ENCODE assay signal across 19 mouse cellular contexts in genomic region chr16:72993594-72993993, GRCm38 (mm10).
DNase-seq lines count a peak whose midpoint lies in the region; ATAC-seq lines count a peak whose summit lies in the region.
"Had no signal": no experiment of that assay in that cellular context is flagged by ENCODE, and none has a peak within 500 bp of the region (broad histone marks: within the 10 kb centered on the region; RNA-seq: fewer than 3 reads in every experiment).

No protein-coding gene starts in this region.

- H3K27ac ChIP-seq in limb, embryonic 11.5 days (replicated peaks; ENCODE audit: low read depth, low read length), result no peak overlapping the region
- no peak overlapping the region for H3K27ac ChIP-seq in limb, embryonic 10.5 days
- no peak overlapping the region for H3K27ac ChIP-seq in intestine, embryonic 16.5 days (ENCODE audit: low read length)
- H3K27ac ChIP-seq in stomach, embryonic 14.5 days (ENCODE audit: low read length), result no peak overlapping the region
- H3K27ac ChIP-seq in midbrain, embryonic 16.5 days (ENCODE audit: low read length), result no peak overlapping the region
- H3K27ac ChIP-seq: embryonic facial prominence, embryonic 12.5 days; forebrain, embryonic 15.5 days; heart, embryonic 10.5 days; hindbrain, embryonic 13.5 days; hindbrain, postnatal 0 days had no signal

- H3K9me3 ChIP-seq in limb, embryonic 11.5 days (ENCODE audit: control insufficient read depth, low read length), result no peaks in the 10 kb centered on the region
- H3K9me3 ChIP-seq in limb, embryonic 10.5 days (replicated peaks), result no peaks in the 10 kb centered on the region
- H3K9me3 ChIP-seq in intestine, embryonic 16.5 days (ENCODE audit: control insufficient read depth, low read length), result no peaks in the 10 kb centered on the region
- no peaks in the 10 kb centered on the region for H3K9me3 ChIP-seq in stomach, embryonic 14.5 days (ENCODE audit: control insufficient read depth, low read depth, low read length)
- no peaks in the 10 kb centered on the region for H3K9me3 ChIP-seq in midbrain, embryonic 16.5 days (replicated peaks; ENCODE audit: control insufficient read depth, low read length, poor library complexity, severe bottlenecking)
- H3K9me3 ChIP-seq: embryonic facial prominence, embryonic 12.5 days; forebrain, embryonic 15.5 days; heart, embryonic 10.5 days; hindbrain, embryonic 13.5 days had no signal

- H3K4me3 ChIP-seq in limb, embryonic 11.5 days (ENCODE audit: low read depth, low read length), result no peak overlapping the region
- no peak overlapping the region for H3K4me3 ChIP-seq in limb, embryonic 10.5 days
- H3K4me3 ChIP-seq in intestine, embryonic 16.5 days (ENCODE audit: low read length), result no peak overlapping the region
- H3K4me3 ChIP-seq in stomach, embryonic 14.5 days (ENCODE audit: low read depth, low read length), result no peak overlapping the region
- H3K4me3 ChIP-seq in midbrain, embryonic 16.5 days (ENCODE audit: low read depth, low read length), result no peak overlapping the region
- H3K4me3 ChIP-seq: embryonic facial prominence, embryonic 12.5 days; forebrain, embryonic 15.5 days; heart, embryonic 10.5 days; hindbrain, embryonic 13.5 days had no signal

- no peak for ATAC-seq in limb, embryonic 11.5 days (ENCODE audit: insufficient number of reproducible peaks, low FRiP score, low TSS enrichment, low read depth)
- ATAC-seq in intestine, embryonic 16.5 days, result peak; percentile 60
- ATAC-seq in stomach, embryonic 14.5 days (ENCODE audit: insufficient number of reproducible peaks, insufficient read depth, low FRiP score, low read depth), result 0 out of 2 replicates have a peak, but pooled peaks have one; percentile 43
- ATAC-seq in midbrain, embryonic 16.5 days, result no peak
- ATAC-seq: forebrain, embryonic 15.5 days; hindbrain, postnatal 0 days had no signal

- H3K4me2 ChIP-seq in limb, embryonic 11.5 days (ENCODE audit: low read depth, severe bottlenecking), result no peak overlapping the region
- no peak overlapping the region for H3K4me2 ChIP-seq in intestine, embryonic 16.5 days (ENCODE audit: low read depth, low read length)
- H3K4me2 ChIP-seq in stomach, embryonic 14.5 days (replicated peaks; ENCODE audit: low read depth, low read length), result no peak overlapping the region
- no peak overlapping the region for H3K4me2 ChIP-seq in midbrain, embryonic 16.5 days (ENCODE audit: low read length)
- H3K4me2 ChIP-seq: embryonic facial prominence, embryonic 12.5 days; forebrain, embryonic 15.5 days; hindbrain, embryonic 13.5 days had no signal

- no peaks in the 10 kb centered on the region for H3K4me1 ChIP-seq in limb, embryonic 11.5 days (ENCODE audit: control insufficient read depth, insufficient read depth, low read length)
- peaks cover 36% of the 10 kb centered on the region for H3K4me1 ChIP-seq in limb, embryonic 10.5 days
- H3K4me1 ChIP-seq in intestine, embryonic 16.5 days (ENCODE audit: control insufficient read depth, insufficient read depth, low read length), result peaks cover 3% of the 10 kb centered on the region; the same call in 1 of the 2 replicates
- H3K4me1 ChIP-seq in stomach, embryonic 14.5 days (ENCODE audit: control insufficient read depth, insufficient read depth, low read length), result no peaks in the 10 kb centered on the region
- H3K4me1 ChIP-seq in midbrain, embryonic 16.5 days (ENCODE audit: control insufficient read depth, insufficient read depth, low read length), result peaks cover 11% of the 10 kb centered on the region
- H3K4me1 ChIP-seq: embryonic facial prominence, embryonic 12.5 days had no signal

- 84% methylated on average over 10 of the region's 10 CpGs for WGBS in limb, embryonic 11.5 days
- 89% methylated on average over 10 of the region's 10 CpGs for WGBS in limb, embryonic 10.5 days
- 39% methylated on average over 10 of the region's 10 CpGs for WGBS in intestine, embryonic 16.5 days
- 45% methylated on average over 10 of the region's 10 CpGs for WGBS in stomach, embryonic 14.5 days
- 87% methylated on average over 10 of the region's 10 CpGs for WGBS in midbrain, embryonic 16.5 days

- peak; percentile 20 for DNase-seq in limb, embryonic 11.5 days (ENCODE audit: low spot score)
- DNase-seq in limb, embryonic 10.5 days (ENCODE audit: low spot score), result no peak
- DNase-seq in urinary bladder, postnatal 36 days (ENCODE audit: low spot score in 2 of 2), result no peak
- DNase-seq: adrenal gland, adult 8-10 months; adrenal gland, postnatal 36 days; cerebellum, adult 8-10 months; cerebellum, postnatal 14 days; embryo, embryonic 11 days; gastrocnemius, postnatal 36 days; heart, adult 18-20 months; heart, postnatal 10 days had no signal

- no peaks in the 10 kb centered on the region for H3K27me3 ChIP-seq in limb, embryonic 11.5 days (ENCODE audit: control insufficient read depth, insufficient read depth, low read length)
- no peaks in the 10 kb centered on the region for H3K27me3 ChIP-seq in limb, embryonic 10.5 days (ENCODE audit: low read depth, poor library complexity, severe bottlenecking)
- H3K27me3 ChIP-seq in intestine, embryonic 16.5 days (replicated peaks; ENCODE audit: control insufficient read depth, insufficient read depth, low read length), result no peaks in the 10 kb centered on the region
- H3K27me3 ChIP-seq in stomach, embryonic 14.5 days (ENCODE audit: control insufficient read depth, insufficient read depth, low read length), result no peaks in the 10 kb centered on the region
- H3K27me3 ChIP-seq in midbrain, embryonic 16.5 days (ENCODE audit: control insufficient read depth, insufficient read depth, low read depth, low read length), result no peaks in the 10 kb centered on the region
- H3K27me3 ChIP-seq: embryonic facial prominence, embryonic 12.5 days; forebrain, embryonic 15.5 days; hindbrain, embryonic 13.5 days had no signal

- no peak overlapping the region for H3K9ac ChIP-seq in limb, embryonic 11.5 days (ENCODE audit: low read length)
- H3K9ac ChIP-seq in intestine, embryonic 16.5 days (ENCODE audit: low read depth, low read length), result no peak overlapping the region
- no peak overlapping the region for H3K9ac ChIP-seq in stomach, embryonic 14.5 days (replicated peaks; ENCODE audit: low read depth, low read length)
- no peak overlapping the region for H3K9ac ChIP-seq in midbrain, embryonic 16.5 days (ENCODE audit: low read depth, low read length)
- H3K9ac ChIP-seq: embryonic facial prominence, embryonic 12.5 days; forebrain, embryonic 15.5 days; hindbrain, embryonic 13.5 days had no signal

- peaks cover 3% of the 10 kb centered on the region; the same call in 1 of the 2 replicates for H3K36me3 ChIP-seq in limb, embryonic 11.5 days (ENCODE audit: control insufficient read depth, insufficient read depth, low read length)
- H3K36me3 ChIP-seq in limb, embryonic 10.5 days, result peaks cover 21% of the 10 kb centered on the region
- H3K36me3 ChIP-seq in intestine, embryonic 16.5 days (ENCODE audit: control insufficient read depth, insufficient read depth, low read length), result no peaks in the 10 kb centered on the region
- H3K36me3 ChIP-seq in stomach, embryonic 14.5 days (ENCODE audit: control insufficient read depth, insufficient read depth, low read length), result peaks cover 3% of the 10 kb centered on the region; the same call in 1 of the 2 replicates
- H3K36me3 ChIP-seq in midbrain, embryonic 16.5 days (ENCODE audit: control insufficient read depth, insufficient read depth, low read length), result peaks cover 2% of the 10 kb centered on the region; the same call in 1 of the 2 replicates

Comparison
In these comparisons a context has a peak if more than half of its experiments do, and no peak if none do; other contexts are left out.
1. ATAC-seq: peak in intestine, embryonic 16.5 days (single experiment) and stomach, embryonic 14.5 days (single experiment); none in limb, embryonic 11.5 days (single experiment) and midbrain, embryonic 16.5 days (single experiment).